Mouse (Mus musculus): ENCODE results near the gene Kank3.

GRCm38 (mm10) chr17:33816612-33817011, 6.3 kb downstream of the Kank3 start:
- no peak for TF ChIP-seq CTCF (IDR thresholded peaks at IDR 0.05; ENCODE audit: control insufficient read depth, insufficient read depth, insufficient replicate concordance, low read depth, low read length)
- TF ChIP-seq POLR2A (IDR thresholded peaks at IDR 0.05; ENCODE audit: control insufficient read depth, low read depth, low read length) = no peak
